In genomic region chr12:80807451-80808085, GRCm38 (mm10) we compare ENCODE assay signal across 18 mouse cellular contexts. TPM values are rescaled to one million over a fixed set of nuclear protein-coding genes. Genes with fewer than 3 reads are reported as not detected.
DNase-seq lines count a peak whose midpoint lies in the region; ATAC-seq lines count a peak whose summit lies in the region.
"Had no signal": no experiment of that assay in that cellular context is flagged by ENCODE, and none has a peak within 500 bp of the region (broad histone marks: within the 10 kb centered on the region; RNA-seq: fewer than 3 reads in every experiment).

No protein-coding gene starts in this region.

- WGBS in hindbrain, embryonic 12.5 days = 21% methylated on average over 2 of the region's 2 CpGs
- WGBS in hindbrain, embryonic 14.5 days = 20% methylated on average over 2 of the region's 2 CpGs

- no peak overlapping the region for H3K4me2 ChIP-seq in hindbrain, embryonic 12.5 days (replicated peaks)
- H3K4me2 ChIP-seq in hindbrain, embryonic 14.5 days (replicated peaks) = no peak overlapping the region
- H3K4me2 ChIP-seq: hindbrain, embryonic 15.5 days; limb, embryonic 15.5 days; lung, embryonic 14.5 days; stomach, embryonic 15.5 days had no signal

- H3K4me3 ChIP-seq in hindbrain, embryonic 12.5 days = no peak overlapping the region
- no peak overlapping the region for H3K4me3 ChIP-seq in hindbrain, embryonic 14.5 days (replicated peaks; ENCODE audit: low read length)
- H3K4me3 ChIP-seq: hindbrain, embryonic 15.5 days; limb, embryonic 15.5 days; megakaryocyte, embryonic 14.5 days; stomach, embryonic 15.5 days had no signal

- no peak overlapping the region for H3K9ac ChIP-seq in hindbrain, embryonic 12.5 days
- no peak overlapping the region for H3K9ac ChIP-seq in hindbrain, embryonic 14.5 days
- H3K9ac ChIP-seq: hindbrain, embryonic 15.5 days; limb, embryonic 15.5 days; lung, embryonic 14.5 days; stomach, embryonic 15.5 days had no signal

- no peaks in the 10 kb centered on the region for H3K36me3 ChIP-seq in hindbrain, embryonic 12.5 days
- H3K36me3 ChIP-seq in hindbrain, embryonic 14.5 days (replicated peaks; ENCODE audit: control insufficient read depth, insufficient read depth) = no peaks in the 10 kb centered on the region
- H3K36me3 ChIP-seq: hindbrain, embryonic 15.5 days; limb, embryonic 15.5 days; stomach, embryonic 15.5 days had no signal

- H3K27me3 ChIP-seq in hindbrain, embryonic 12.5 days = no peaks in the 10 kb centered on the region
- H3K27me3 ChIP-seq in hindbrain, embryonic 14.5 days (ENCODE audit: control insufficient read depth, insufficient read depth, low read length) = no peaks in the 10 kb centered on the region
- H3K27me3 ChIP-seq: hindbrain, embryonic 15.5 days; limb, embryonic 15.5 days; megakaryocyte, embryonic 14.5 days; Patski; stomach, embryonic 15.5 days had no signal

- H3K9me3 ChIP-seq in hindbrain, embryonic 12.5 days (replicated peaks) = no peaks in the 10 kb centered on the region
- H3K9me3 ChIP-seq in hindbrain, embryonic 14.5 days (ENCODE audit: control insufficient read depth, low read length) = no peaks in the 10 kb centered on the region
- H3K9me3 ChIP-seq: hindbrain, embryonic 15.5 days; limb, embryonic 15.5 days; megakaryocyte, embryonic 14.5 days; stomach, embryonic 15.5 days had no signal

- peaks cover 26% of the 10 kb centered on the region for H3K4me1 ChIP-seq in hindbrain, embryonic 12.5 days
- peaks cover 15% of the 10 kb centered on the region for H3K4me1 ChIP-seq in hindbrain, embryonic 14.5 days (replicated peaks; ENCODE audit: control insufficient read depth, insufficient read depth, low read length)

- no peak for DNase-seq in hindbrain, embryonic 14.5 days (ENCODE audit: low spot score)
- DNase-seq in ES-CJ7 (ENCODE audit: low read depth, low spot score) = peak; percentile 62
- DNase-seq in ZHBTc4 (ENCODE audit: low read depth, low spot score) = peak; percentile 72
- DNase-seq in mesoderm, embryonic 11.5 days (ENCODE audit: low read depth, low spot score) = peak; percentile 72
- DNase-seq in urinary bladder, postnatal 4 days (ENCODE audit: low spot score in 2 of 2) = no peak
- DNase-seq in right cerebral cortex, adult 2 months (ENCODE audit: low spot score in 2 of 2) = no peak
- DNase-seq in kidney, adult 18-20 months = no peak
- DNase-seq: adrenal gland, adult 2 months; cerebellum, postnatal 25 days; kidney, postnatal 36 days; lung, embryonic 14.5 days; right cerebral cortex, postnatal 4 days had no signal

- H3K27ac ChIP-seq in hindbrain, embryonic 12.5 days = peak overlapping the region; percentile 44; the same call in 1 of the 2 replicates
- no peak overlapping the region for H3K27ac ChIP-seq in hindbrain, embryonic 14.5 days
- H3K27ac ChIP-seq: hindbrain, embryonic 15.5 days; limb, embryonic 15.5 days; stomach, embryonic 15.5 days had no signal

- ATAC-seq in hindbrain, embryonic 12.5 days (ENCODE audit: low FRiP score) = 0 out of 2 replicates have a peak, but pooled peaks have one; percentile 26
- ATAC-seq in hindbrain, embryonic 14.5 days (ENCODE audit: low FRiP score) = no peak
- ATAC-seq: Patski had no signal

RNA-seq across cellular contexts. Expression of gene Susd6, which starts 17.3 kb away (rescaled TPM):
- polyA plus RNA-seq in hindbrain, embryonic 12.5 days (2016; fragmentation: Nextera tagmentation; extraction: Ambion mirVana) = 18.8 and 19.3 TPM in 2 replicates
- 12.5 and 14.8 TPM in 2 replicates for polyA plus RNA-seq in hindbrain, embryonic 14.5 days (2014; fragmentation: Nextera tagmentation; extraction: Ambion mirVana)

RNA-seq across cellular contexts. Expression of gene Ccdc177, which starts 47.1 kb away (rescaled TPM):
- polyA plus RNA-seq in hindbrain, embryonic 12.5 days (2016; fragmentation: Nextera tagmentation; extraction: Ambion mirVana) = 5.9 and 6.7 TPM in 2 replicates
- polyA plus RNA-seq in hindbrain, embryonic 14.5 days (2014; fragmentation: Nextera tagmentation; extraction: Ambion mirVana) = 4.6 and 5.2 TPM in 2 replicates
- polyA plus RNA-seq: adrenal gland, adult 2 months had no signal

Comparison
In these comparisons a context has a peak if more than half of its experiments do, and no peak if none do; other contexts are left out.
1. DNase-seq: peak in ES-CJ7 (single experiment), ZHBTc4 (single experiment) and mesoderm, embryonic 11.5 days (single experiment); none in hindbrain, embryonic 14.5 days (single experiment), urinary bladder, postnatal 4 days (0 of 2), right cerebral cortex, adult 2 months (0 of 2) and kidney, adult 18-20 months (single experiment).